Mouse (Mus musculus) heart, adult 8-10 months (tissue): Measurements from ENCODE around the gene Ercc8. TPM values are rescaled to one million over a fixed set of nuclear protein-coding genes. Genes with fewer than 3 reads are reported as not detected.

ENCODE experiments used
- DNase-seq: peaks from one replicate; pipeline ENCODE4 v3.0.0; 2022; ENCODE audit warnings: low spot score
- total RNA-seq, 4 experiments: library from RNA; stranded (reverse); gene quantifications; 2 replicates each; pipeline ENCODE4 v1.2.4; 2022

Ercc8 gene
- total RNA-seq, 4 experiments from 2014 or later: 4.0 to 8.0 (median 5.6) TPM

GRCm38 (mm10) chr13:108219773-108220172, 61.2 kb downstream of the Ercc8 start:
- no peak for DNase-seq

GRCm38 (mm10) chr13:108229191-108229590, 70.7 kb downstream of the Ercc8 start:
- DNase-seq: no peak

GRCm38 (mm10) chr13:108229634-108230330, 71.3 kb downstream of the Ercc8 start:
- no peak for DNase-seq

GRCm38 (mm10) chr13:108240012-108240411, 81.5 kb downstream of the Ercc8 start:
- DNase-seq: no peak

GRCm38 (mm10) chr13:108241715-108242114, 83.2 kb downstream of the Ercc8 start:
- no peak for DNase-seq

Other genes with a start within 250 kb of the Ercc8 start
- gene Smim15, start 114.3 kb upstream of the Ercc8 start, total RNA-seq: 10 to 100 TPM; 18.8 to 24.6 (median 20.2) TPM
- gene Ndufaf2, start 108 bp upstream of the Ercc8 start, total RNA-seq: 10 to 100 TPM; 23.2 to 34.3 (median 28.8) TPM
- under 1 TPM; 0.14 to 0.34 (median 0.22) TPM for gene Elovl7, start 55.7 kb downstream of the Ercc8 start, total RNA-seq
- under 1 TPM in 3 of 4 experiments, not detected in 1; 0.16 to 0.56 (median 0.43) TPM for gene Depdc1b, start 157.6 kb downstream of the Ercc8 start, total RNA-seq